Mouse (Mus musculus) forebrain, embryonic 13.5 days (tissue): ENCODE data around the gene Taf9. TPM values are rescaled to one million over a fixed set of nuclear protein-coding genes. Genes with fewer than 3 reads are reported as not detected.

Source experiments
- ATAC-seq: fragments of 200-750 bp; cut with Nextera tagmentation; 2 replicates; pipeline ENCODE4 v1.8.0; 2017
- H3K27ac ChIP-seq: fragments of 300-500 bp; sonication (generic); 2 replicates; pipeline ENCODE4 v1.5.1; 2015; ENCODE audit warnings: inconsistent platforms, mild to moderate bottlenecking, moderate library complexity
- H3K27me3 ChIP-seq: fragments of 300-500 bp; sonication (generic); 2 replicates; pipeline ENCODE4 v1.6.1; 2015; ENCODE audit warnings: mild to moderate bottlenecking, inconsistent platforms
- H3K36me3 ChIP-seq: fragments of 300-500 bp; sonication (generic); 2 replicates; pipeline ENCODE4 v1.6.1; 2015; ENCODE audit warnings: mild to moderate bottlenecking, inconsistent platforms; ENCODE audit not compliant: poor library complexity, severe bottlenecking
- H3K4me1 ChIP-seq: fragments of 300-500 bp; sonication (generic); 2 replicates; pipeline ENCODE4 v1.6.1; 2015; ENCODE audit warnings: inconsistent platforms
- H3K4me2 ChIP-seq: fragments of 300-500 bp; sonication (generic); 2 replicates; pipeline ENCODE4 v1.6.1; 2015; ENCODE audit warnings: inconsistent platforms, mild to moderate bottlenecking, moderate library complexity
- H3K4me3 ChIP-seq: fragments of 300-500 bp; sonication (generic); 2 replicates; pipeline ENCODE4 v1.5.1; 2015; ENCODE audit warnings: mild to moderate bottlenecking, inconsistent platforms
- H3K9ac ChIP-seq: fragments of 300-500 bp; sonication (generic); 2 replicates; pipeline ENCODE4 v1.6.1; 2015; ENCODE audit warnings: mild to moderate bottlenecking, inconsistent platforms
- H3K9me3 ChIP-seq: fragments of 300-500 bp; sonication (generic); replicated peaks from 2 replicates; pipeline ENCODE4 v1.6.1; 2016; ENCODE audit warnings: inconsistent platforms
- WGBS: fragments of 180-500 bp; shearing (Covaris S2); methylation state at CpG from one replicate; pipeline ENCODE4 v1.1.7; 2015; 5-methylcytosine and 5-hydroxymethylcytosine counted together
- polyA plus RNA-seq: library from polyadenylated mRNA; unstranded; fragments of >200 nt; fragmentation: Nextera tagmentation; extraction: Ambion mirVana; gene quantifications from 2 replicates; pipeline ENCODE4 v1.2.1, GENCODE M21; 2015

Gene Taf9
- 19.2 and 24.7 TPM in 2 replicates for polyA plus RNA-seq

- under 1% methylated on average over 42 of the region's 63 CpGs for WGBS
- ATAC-seq: no peak
- Histone ChIP-seq H3K9ac (peak within 1 kb of the TSS; percentile 90), H3K4me1 (peaks cover 14% of the 10 kb centered on the region), H3K36me3 (peaks cover 20% of the 10 kb centered on the region), H3K4me3 (peak within 1 kb of the TSS; percentile 97), H3K27ac (peak within 1 kb of the TSS; percentile 97), H3K27me3 (no peaks in the 10 kb centered on the region), H3K4me2 (peak within 1 kb of the TSS; percentile 86), H3K9me3 (no peaks in the 10 kb centered on the region)
These were observed at the start of gene Taf9 for GRCm38 (mm10) chr13:100651439-100652186. Gene Taf9, plus strand, starts transcription at chr13:100651579.

GRCm38 (mm10) chr13:100602239-100602902 is 49.0 kb upstream of the Taf9 start:
- 63% methylated on average over 5 of the region's 5 CpGs for WGBS
- Histone ChIP-seq H3K4me3 (no peak overlapping the region), H3K9me3 (no peaks in the 10 kb centered on the region), H3K27me3 (no peaks in the 10 kb centered on the region), H3K9ac (no peak overlapping the region), H3K4me2 (no peak overlapping the region), H3K4me1 (no peaks in the 10 kb centered on the region), H3K27ac (no peak overlapping the region), H3K36me3 (no peaks in the 10 kb centered on the region)
- ATAC-seq: no peak

GRCm38 (mm10) chr13:100603031-100603737 is 48.2 kb upstream of the Taf9 start:
- ATAC-seq: no peak
- H3K4me3 ChIP-seq: no peak overlapping the region
- H3K9ac ChIP-seq: no peak overlapping the region
- H3K4me1 ChIP-seq: no peaks in the 10 kb centered on the region
- H3K36me3 ChIP-seq: no peaks in the 10 kb centered on the region
- no peaks in the 10 kb centered on the region for H3K9me3 ChIP-seq
- H3K4me2 ChIP-seq: no peak overlapping the region
- 89% methylated on average over 10 of the region's 10 CpGs for WGBS
- no peaks in the 10 kb centered on the region for H3K27me3 ChIP-seq
- H3K27ac ChIP-seq: no peak overlapping the region

DNA sequence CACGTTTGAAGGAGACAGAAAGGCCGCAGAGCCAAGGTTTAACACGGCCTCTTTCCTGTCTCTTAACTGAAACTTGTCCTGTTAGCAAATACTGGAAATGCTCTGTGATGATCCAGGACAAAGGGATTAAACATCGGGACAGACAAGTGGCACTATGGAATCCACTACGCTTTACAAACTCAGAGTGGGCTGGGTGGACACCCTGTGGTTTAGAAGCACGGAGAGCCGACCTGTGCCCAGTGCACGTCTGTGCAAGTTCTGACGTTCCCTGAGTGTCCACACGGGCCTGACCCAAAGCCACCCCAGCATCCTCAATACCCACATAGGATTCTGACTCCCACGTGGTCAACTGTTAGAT is 47.7 kb upstream of the Taf9 start:
- no peaks in the 10 kb centered on the region for H3K27me3 ChIP-seq
- H3K4me2 ChIP-seq: no peak overlapping the region
- no peaks in the 10 kb centered on the region for H3K36me3 ChIP-seq
- H3K27ac ChIP-seq: no peak overlapping the region
- no peak overlapping the region for H3K4me3 ChIP-seq
- no peak overlapping the region for H3K9ac ChIP-seq
- WGBS: 92% methylated on average over 11 of the region's 11 CpGs
- no peaks in the 10 kb centered on the region for H3K4me1 ChIP-seq
- ATAC-seq: no peak
- H3K9me3 ChIP-seq: no peaks in the 10 kb centered on the region

GRCm38 (mm10) chr13:100605845-100606244 is 45.5 kb upstream of the Taf9 start:
- no peaks in the 10 kb centered on the region for H3K4me1 ChIP-seq
- ATAC-seq: no peak

GRCm38 (mm10) chr13:100607756-100608155 is 43.6 kb upstream of the Taf9 start:
- WGBS: 90% methylated on average over 8 of the region's 8 CpGs

More at GRCm38 (mm10) chr13:100605845-100606244, 45.5 kb upstream of the Taf9 start:
- no peak overlapping the region for H3K4me3 ChIP-seq
- 73% methylated on average over 1 of the region's 1 CpGs for WGBS
- H3K27ac ChIP-seq: no peak overlapping the region
- no peaks in the 10 kb centered on the region for H3K27me3 ChIP-seq
- H3K4me2 ChIP-seq: no peak overlapping the region
- no peaks in the 10 kb centered on the region for H3K36me3 ChIP-seq
- H3K9ac ChIP-seq: no peak overlapping the region
- H3K9me3 ChIP-seq: no peaks in the 10 kb centered on the region

DNA sequence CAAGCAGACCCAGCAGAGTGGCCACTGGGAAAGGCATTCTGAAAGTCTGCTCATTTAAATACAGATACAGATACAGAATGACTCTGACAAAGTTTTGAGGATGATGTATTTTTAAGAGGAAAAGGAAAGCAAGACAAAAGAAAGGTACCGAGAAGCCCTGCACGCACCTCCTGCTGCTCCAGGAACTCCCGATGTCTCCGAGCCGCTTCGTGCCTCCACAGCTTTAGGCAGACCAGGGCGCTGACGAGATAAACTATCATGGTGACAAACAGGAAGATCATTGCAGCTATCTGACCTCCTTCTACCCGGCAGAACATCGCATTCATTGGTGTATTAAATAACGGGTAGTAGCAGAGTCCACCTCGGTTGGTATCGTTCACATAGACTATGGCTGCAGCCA is 40.1 kb upstream of the Taf9 start:
- H3K36me3 ChIP-seq: 0 out of 2 replicates have a peak, but pooled peaks cover 3% of the 10 kb centered on the region
- no peak overlapping the region for H3K9ac ChIP-seq
- H3K4me3 ChIP-seq: no peak overlapping the region
- ATAC-seq: no peak
- H3K27me3 ChIP-seq: peaks cover 10% of the 10 kb centered on the region
- no peaks in the 10 kb centered on the region for H3K9me3 ChIP-seq
- no peak overlapping the region for H3K27ac ChIP-seq
- no peak overlapping the region for H3K4me2 ChIP-seq
- 95% methylated on average over 13 of the region's 13 CpGs for WGBS
- 0 out of 2 replicates have a peak, but pooled peaks cover under 1% of the 10 kb centered on the region for H3K4me1 ChIP-seq

More at GRCm38 (mm10) chr13:100607756-100608155, 43.6 kb upstream of the Taf9 start:
- H3K27ac ChIP-seq: no peak overlapping the region
- H3K9ac ChIP-seq: no peak overlapping the region
- H3K9me3 ChIP-seq: no peaks in the 10 kb centered on the region
- no peaks in the 10 kb centered on the region for H3K27me3 ChIP-seq
- 0 out of 2 replicates have a peak, but pooled peaks cover 3% of the 10 kb centered on the region for H3K36me3 ChIP-seq
- H3K4me3 ChIP-seq: no peak overlapping the region
- no peak for ATAC-seq
- no peak overlapping the region for H3K4me2 ChIP-seq
- no peaks in the 10 kb centered on the region for H3K4me1 ChIP-seq

GRCm38 (mm10) chr13:100612251-100612650 is 39.1 kb upstream of the Taf9 start:
- Histone ChIP-seq H3K9ac (no peak overlapping the region), H3K27me3 (peaks cover 18% of the 10 kb centered on the region), H3K9me3 (no peaks in the 10 kb centered on the region), H3K27ac (no peak overlapping the region), H3K4me1 (peaks cover 8% of the 10 kb centered on the region), H3K4me3 (no peak overlapping the region), H3K4me2 (no peak overlapping the region), H3K36me3 (peaks cover 4% of the 10 kb centered on the region)
- no peak for ATAC-seq
- WGBS: 90% methylated on average over 10 of the region's 10 CpGs

- Histone ChIP-seq H3K27me3 (peaks cover 23% of the 10 kb centered on the region), H3K36me3 (peaks cover 10% of the 10 kb centered on the region), H3K9ac (no peak overlapping the region), H3K27ac (no peak overlapping the region), H3K9me3 (no peaks in the 10 kb centered on the region), H3K4me1 (peaks cover 8% of the 10 kb centered on the region), H3K4me3 (no peak overlapping the region), H3K4me2 (no peak overlapping the region)
- WGBS: 62% methylated on average over 2 of the region's 2 CpGs
- ATAC-seq: no peak
These were observed 38.5 kb upstream of the Taf9 start for GRCm38 (mm10) chr13:100612903-100613302.

- peak; percentile 61 for ATAC-seq
These were observed 34.9 kb upstream of the Taf9 start, which contains the start of gene Marveld2 for GRCm38 (mm10) chr13:100616181-100617087. Gene Marveld2, minus strand, starts transcription at chr13:100616971.

GRCm38 (mm10) chr13:100617583-100617982 is 33.8 kb upstream of the Taf9 start:
- peaks cover 42% of the 10 kb centered on the region for H3K36me3 ChIP-seq
- ATAC-seq: no peak
- H3K27ac ChIP-seq: no peak overlapping the region
- peaks cover 8% of the 10 kb centered on the region for H3K4me1 ChIP-seq
- no peak overlapping the region for H3K4me3 ChIP-seq
- 83% methylated on average over 13 of the region's 13 CpGs for WGBS
- no peak overlapping the region for H3K4me2 ChIP-seq
- H3K9me3 ChIP-seq: no peaks in the 10 kb centered on the region
- H3K27me3 ChIP-seq: peaks cover 23% of the 10 kb centered on the region
- H3K9ac ChIP-seq: no peak overlapping the region

More at GRCm38 (mm10) chr13:100616181-100617087, 34.9 kb upstream of the Taf9 start, which contains the start of gene Marveld2:
- peak within 1 kb of the TSS; percentile 60 for H3K4me3 ChIP-seq
- peak within 1 kb of the TSS; percentile 71 for H3K9ac ChIP-seq
- no peak within 1 kb of the TSS for H3K27ac ChIP-seq
- WGBS: 1% methylated on average over 61 of the region's 77 CpGs
- H3K4me2 ChIP-seq: peak within 1 kb of the TSS; percentile 95
- H3K36me3 ChIP-seq: peaks cover 34% of the 10 kb centered on the region
- H3K4me1 ChIP-seq: peaks cover 8% of the 10 kb centered on the region
- no peaks in the 10 kb centered on the region for H3K9me3 ChIP-seq
- peaks cover 23% of the 10 kb centered on the region for H3K27me3 ChIP-seq
